Mouse (Mus musculus): ENCODE measurements around the gene Txlng.
"Not testable (repeated sequence)": the region's sequence is repeated elsewhere in the genome, so short reads cannot be mapped to it uniquely, and the experiment has no call there.

The Txlng gene

DNA sequence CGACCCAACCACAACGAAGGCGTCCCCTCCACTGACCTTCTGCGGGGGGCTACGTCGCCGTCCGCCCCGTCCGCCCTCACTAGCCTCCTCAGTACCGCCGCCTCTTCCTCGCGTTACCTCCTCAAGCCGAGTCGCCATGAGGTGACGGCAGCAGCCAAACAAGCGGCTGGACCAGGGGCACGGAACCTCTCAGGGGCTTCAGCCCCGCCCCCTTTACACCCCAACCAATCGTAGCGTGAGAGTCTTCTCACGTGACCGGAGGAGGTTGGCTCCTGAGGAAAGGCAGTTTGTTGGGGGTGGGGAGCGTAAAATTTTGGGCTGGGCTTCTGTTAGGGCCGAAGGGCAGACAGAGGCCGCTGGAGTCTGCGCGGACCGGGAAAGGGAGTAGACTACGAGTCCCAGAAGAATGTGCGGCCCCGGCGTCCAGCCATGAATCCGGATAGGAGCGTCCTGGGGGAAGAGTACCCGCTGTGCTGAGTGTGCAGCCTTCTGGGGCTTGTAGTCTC, at the start of gene Txlng:
Gene Txlng, minus strand, starts transcription at position 252 of the 506 bp plus-strand sequence.
- ATAC-seq (ENCODE audit: insufficient number of reproducible peaks, low FRiP score, low TSS enrichment): peak; percentile 100

DNA sequence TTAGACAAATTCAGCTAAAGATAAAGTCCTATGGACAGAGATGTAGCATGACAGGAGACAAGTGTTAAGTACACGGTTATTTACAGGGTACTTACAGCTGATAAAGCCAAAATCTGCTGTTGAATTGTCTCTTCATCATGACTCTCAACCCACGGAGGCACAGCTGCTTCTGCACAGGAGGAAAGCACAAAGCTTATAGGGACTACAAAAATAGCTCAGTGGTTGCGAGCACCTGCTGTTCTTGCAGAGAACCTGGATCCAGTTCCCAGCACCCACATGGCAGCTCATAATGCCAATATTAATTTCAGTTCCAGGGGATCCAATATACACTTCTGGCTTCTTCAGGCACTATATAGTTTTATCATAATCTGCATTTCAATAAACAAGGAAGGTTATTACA, 49.0 kb upstream of the Txlng start:
- no peak for ATAC-seq (ENCODE audit: insufficient number of reproducible peaks, low FRiP score, low TSS enrichment)

DNA sequence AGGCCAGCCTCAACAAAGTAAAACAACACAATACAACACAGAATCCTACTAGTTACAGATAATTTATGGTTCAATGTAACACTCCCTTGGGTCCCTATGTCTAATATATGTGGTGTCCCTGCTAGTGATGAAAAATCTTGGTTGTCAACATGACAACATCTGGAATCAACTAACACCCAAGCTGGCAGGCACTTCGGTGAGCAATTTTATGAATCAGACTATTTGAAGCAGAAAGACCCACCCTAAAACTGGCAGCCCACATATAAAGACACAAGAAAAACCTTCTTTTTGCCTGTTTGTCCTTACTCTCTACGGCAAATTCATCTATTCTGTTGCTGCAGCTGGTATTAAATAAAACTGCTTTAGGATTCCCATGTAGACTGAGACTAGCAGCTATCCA, 44.5 kb upstream of the Txlng start:
- ATAC-seq (ENCODE audit: insufficient number of reproducible peaks, low FRiP score, low TSS enrichment): no peak

DNA sequence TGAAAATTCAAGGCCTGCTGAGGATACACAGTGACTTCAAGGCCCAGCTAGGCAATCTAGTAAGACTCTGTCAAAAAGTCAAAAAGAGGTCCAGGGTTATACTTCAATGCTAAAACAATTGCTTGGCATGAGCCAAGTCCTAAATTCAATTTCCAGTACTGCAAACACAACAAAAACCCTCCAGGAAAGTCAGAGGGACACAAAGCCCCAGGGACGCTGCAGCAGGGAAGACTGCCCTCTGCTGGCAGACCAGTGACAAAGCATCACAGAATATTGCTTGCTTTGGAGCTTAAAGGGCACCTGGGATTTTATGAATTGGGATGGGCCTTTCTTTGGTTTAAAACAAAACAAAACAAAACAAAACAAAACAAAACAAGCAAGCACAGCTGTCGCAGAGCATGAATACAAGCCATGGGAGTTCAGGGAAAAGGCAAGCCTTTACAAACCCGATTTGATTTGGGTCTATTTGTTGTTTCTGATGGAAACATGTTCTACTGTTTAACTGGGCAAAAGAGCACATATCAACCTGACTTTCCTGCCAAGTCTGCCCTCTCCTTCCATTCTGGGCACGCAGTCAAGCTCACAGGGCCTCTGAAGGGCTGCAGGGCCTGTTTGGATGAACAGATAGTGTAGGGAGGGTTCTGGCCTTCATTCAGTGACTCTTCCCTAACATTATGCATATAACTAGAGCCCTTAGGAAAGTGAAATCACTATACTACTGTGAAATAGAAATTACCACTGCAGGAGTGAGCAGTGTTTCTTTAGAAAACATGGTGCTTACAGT, 42.7 kb upstream of the Txlng start:
- ATAC-seq (ENCODE audit: insufficient number of reproducible peaks, low FRiP score, low TSS enrichment): no peak

DNA sequence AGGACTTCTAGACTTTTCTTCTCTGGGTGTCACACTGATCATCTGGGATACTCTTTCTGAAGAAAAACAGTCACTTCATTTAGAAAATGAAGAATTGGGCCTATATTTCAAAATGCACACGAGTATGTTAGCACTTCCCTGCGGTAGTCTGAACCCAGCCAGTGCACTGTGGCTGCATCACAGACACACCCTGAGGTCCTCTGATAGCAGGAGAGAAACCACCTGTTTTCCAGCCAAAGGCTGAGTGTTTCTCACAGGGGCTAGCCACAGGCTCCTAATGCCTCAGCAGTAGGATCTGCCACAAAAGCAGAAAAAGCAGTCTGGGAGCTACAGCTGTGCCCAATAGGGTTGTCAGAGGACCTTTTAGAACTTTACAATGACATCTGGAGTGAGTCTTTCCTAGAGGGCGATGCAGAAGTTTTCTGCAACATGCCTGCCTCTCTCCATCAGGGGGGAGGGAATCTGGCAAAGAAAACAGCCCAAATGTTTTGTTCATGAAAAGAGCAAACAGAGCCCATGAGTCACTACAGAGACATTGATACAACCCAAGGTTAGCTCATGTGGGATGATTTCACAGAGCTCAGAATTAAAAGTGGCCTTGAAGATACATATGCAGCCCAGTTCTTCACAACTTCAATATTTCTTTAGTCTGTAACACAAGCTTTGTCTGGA, 39.2 kb upstream of the Txlng start:
- no peak for ATAC-seq (ENCODE audit: insufficient number of reproducible peaks, low FRiP score, low TSS enrichment)

DNA sequence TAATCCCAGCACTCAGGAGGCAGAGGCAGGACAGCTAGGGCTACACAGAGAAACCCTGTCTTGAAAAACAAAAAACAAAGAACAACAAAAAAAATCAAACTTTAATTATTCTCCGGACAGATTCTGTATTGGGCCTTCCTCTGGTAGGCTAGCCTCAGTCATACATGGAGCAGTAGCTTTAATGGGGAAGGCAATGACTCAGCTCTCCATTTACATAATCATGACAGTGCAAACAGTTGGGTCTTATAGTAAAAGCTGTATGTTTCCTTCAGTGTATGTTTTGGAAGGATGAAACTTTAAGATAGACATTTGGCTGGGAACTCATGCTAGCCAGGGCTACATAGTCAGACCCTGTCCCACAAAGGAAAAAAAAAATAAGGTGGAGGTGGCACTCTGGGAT, 19.4 kb upstream of the Txlng start:
- no peak for ATAC-seq (ENCODE audit: insufficient number of reproducible peaks, low FRiP score, low TSS enrichment)

DNA sequence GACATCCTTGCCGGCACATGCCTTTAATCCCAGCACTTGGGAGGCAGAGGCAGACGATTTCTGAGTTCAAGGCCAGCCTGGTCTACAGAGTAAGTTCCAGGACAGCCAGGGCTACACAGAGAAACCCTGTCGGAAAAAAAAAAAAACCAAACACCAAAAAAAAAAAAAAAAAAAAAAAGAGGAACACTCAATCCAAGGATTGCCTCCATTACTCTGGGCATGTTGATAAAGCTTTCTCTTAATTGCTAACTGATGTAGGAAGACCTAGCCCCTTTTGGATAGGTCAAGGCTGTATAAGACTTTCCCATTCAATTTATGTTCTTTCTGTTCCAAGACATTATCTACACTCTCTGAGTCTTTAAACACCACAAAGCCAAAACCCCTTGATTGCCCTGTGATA, 16.3 kb upstream of the Txlng start:
- ATAC-seq (ENCODE audit: insufficient number of reproducible peaks, low FRiP score, low TSS enrichment): no peak

DNA sequence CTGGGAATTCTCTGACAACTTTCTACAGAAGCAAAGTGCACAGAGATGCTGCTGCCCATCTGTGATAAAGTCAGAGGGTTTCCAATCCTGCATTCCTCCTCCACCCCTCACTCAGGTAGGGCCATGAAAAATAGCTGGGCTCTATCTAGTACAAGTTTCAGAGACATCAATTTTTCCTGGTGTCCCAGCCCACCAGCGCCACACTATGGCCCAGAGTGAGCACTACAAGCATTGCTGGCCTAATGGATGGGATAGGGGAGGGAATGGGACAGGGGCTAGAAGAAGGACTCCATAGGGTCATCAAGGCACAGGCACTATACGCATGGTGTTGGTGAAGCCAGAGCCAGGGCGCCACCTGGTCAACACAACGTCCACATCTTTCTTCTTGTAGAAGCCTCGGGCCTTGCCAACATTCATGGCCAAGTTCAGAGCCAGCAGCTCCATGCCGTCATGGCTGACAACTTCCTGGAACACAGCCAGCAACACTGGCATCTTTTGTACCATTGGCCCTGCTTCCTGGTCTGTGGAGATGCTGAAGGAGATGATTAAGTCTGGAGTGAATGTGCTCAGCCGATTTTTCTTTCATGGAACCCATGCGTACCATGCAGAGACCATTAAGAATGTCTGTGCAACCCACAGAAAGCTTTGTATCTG, 15.3 kb upstream of the Txlng start:
- ATAC-seq (ENCODE audit: insufficient number of reproducible peaks, low FRiP score, low TSS enrichment): no peak

DNA sequence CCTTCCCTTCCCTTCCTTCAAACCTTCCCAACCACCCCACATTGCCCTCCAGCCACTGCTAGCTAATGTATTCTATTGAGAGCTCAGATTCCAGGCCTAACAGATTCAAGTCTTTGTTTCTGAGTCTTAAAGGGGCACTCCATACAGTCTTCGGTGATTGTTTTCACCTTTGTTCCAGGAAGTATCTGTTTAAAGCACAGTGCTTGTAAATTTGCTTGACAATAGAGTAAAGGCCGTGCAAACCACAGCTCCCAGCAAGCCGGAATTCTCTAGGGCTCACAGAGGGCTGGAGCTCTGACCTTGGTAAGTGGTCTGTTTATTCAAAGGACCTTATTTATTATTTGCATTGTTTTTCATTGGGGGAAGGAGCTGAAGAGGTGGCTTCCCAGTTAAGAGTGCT, 2.8 kb upstream of the Txlng start:
- no peak for ATAC-seq (ENCODE audit: insufficient number of reproducible peaks, low FRiP score, low TSS enrichment)

DNA sequence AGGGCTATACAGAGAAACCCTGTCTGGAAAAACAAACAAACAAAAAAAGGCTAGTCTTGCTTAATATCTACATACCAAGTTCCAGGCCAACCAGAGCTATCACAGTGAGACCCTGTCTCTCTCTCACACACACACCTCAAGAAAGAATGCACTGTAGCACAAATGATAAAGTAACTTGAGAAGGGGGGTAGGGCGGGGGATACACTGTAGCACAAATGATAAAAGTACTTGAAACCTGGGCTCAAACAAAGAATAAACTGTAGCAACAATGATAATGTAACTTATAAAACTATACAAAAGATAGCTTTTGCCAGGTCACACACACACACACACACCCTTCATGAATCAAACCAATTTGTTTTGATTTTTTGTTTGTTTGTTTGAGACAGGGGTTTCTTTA, 2.3 kb upstream of the Txlng start:
- no peak for ATAC-seq (ENCODE audit: insufficient number of reproducible peaks, low FRiP score, low TSS enrichment)

DNA sequence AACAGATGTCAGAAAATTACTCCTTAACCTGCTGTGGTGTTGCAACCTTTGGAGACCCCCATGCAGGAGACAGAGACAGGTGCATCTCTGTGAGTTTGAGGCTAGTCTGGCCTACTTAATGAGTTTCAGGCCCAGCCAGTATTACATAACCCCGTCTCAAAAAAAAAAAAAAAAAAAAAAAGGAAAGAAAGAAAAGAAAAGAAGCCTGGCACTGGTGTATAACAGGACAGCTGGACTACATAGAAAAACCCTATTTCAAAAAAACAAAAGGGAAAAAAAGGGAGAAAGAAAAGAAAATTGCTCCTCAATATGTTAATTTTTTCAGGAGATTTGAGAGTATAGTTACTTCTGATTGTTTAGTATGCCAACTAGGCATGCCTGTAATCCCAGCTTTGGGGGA, 1.8 kb upstream of the Txlng start:
- no peak for ATAC-seq (ENCODE audit: insufficient number of reproducible peaks, low FRiP score, low TSS enrichment)

DNA sequence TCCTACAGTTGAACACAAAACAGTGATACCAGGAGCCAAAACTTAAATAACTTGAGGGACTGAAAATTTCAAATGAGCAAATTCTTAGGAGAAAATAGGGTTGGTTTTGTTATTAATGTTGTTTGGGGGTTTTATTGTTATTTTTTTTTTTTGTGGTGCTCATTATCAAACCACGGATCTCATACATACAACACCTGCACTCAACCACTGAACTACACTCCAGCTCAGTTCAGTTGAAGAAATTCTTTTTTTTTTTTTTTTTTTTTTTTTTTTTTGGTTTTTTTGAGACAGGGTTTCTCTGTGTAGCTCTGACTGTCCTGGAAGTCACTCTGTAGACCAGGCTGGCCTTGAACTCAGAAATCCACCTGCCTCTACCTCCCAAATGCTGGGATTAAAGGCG, 1.1 kb upstream of the Txlng start:
- ATAC-seq (ENCODE audit: insufficient number of reproducible peaks, low FRiP score, low TSS enrichment): not testable (repeated sequence)

DNA sequence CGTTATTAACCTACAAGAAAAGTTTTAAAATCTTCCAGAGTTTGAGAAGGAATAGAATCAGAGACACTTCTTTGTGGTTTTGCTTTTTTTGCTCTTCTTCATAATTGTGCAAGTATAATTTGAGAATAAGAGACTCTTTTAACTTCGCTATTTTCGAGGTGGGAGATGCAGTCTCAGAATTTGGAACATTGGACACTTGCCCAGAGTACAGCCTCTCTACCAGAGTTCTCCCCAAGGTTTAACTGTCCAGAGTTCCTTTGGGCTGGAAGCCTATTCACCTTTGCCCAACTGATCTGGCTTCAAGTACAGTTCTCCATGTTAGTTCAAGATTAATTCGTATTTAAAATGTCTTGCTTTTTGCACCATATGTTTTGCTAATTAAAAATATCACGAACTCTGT, 487 bp upstream of the Txlng start:
- no peak for ATAC-seq (ENCODE audit: insufficient number of reproducible peaks, low FRiP score, low TSS enrichment)

DNA sequence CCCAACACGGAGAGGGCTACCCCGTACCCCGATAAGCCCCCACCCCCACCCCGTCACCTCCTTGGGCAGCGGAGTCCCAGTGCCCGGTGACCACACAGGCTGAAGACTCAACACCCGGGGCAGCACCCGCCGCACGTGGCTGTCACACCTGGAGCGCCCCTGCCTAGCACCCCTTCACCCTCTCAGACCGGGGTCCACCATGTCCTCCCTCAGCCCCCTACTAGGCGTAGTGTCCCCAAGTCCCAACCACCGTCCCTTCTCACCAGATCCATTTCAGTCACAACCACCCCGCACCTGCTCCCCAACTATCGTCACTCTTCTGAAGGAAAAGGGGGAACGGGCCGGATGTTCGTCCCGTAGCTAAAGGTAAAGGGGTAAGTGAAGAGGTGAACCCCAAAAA, 471 bp downstream of the Txlng start:
- ATAC-seq (ENCODE audit: insufficient number of reproducible peaks, low FRiP score, low TSS enrichment): peak; percentile 13; the same call in 1 of the 2 replicates

DNA sequence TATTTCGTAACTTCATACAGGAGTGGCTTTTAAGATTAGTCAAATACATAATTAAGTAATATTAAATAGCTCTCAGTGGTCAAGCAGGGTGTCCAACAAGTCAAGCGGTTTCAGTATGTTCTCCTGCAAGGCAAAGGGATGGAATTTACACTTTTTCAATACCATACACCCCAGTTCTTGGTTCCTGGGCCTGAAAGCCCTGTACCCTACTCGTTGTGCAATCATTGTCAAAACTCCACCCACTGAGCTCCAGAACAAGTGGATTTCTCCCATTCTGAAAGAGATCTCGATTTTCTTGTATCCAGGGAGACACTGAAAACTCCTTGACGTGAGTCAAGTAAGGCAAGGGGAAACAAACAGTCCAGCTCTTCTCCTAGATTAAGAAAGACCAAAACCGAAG, 1.2 kb downstream of the Txlng start:
- ATAC-seq (ENCODE audit: insufficient number of reproducible peaks, low FRiP score, low TSS enrichment): no peak

DNA sequence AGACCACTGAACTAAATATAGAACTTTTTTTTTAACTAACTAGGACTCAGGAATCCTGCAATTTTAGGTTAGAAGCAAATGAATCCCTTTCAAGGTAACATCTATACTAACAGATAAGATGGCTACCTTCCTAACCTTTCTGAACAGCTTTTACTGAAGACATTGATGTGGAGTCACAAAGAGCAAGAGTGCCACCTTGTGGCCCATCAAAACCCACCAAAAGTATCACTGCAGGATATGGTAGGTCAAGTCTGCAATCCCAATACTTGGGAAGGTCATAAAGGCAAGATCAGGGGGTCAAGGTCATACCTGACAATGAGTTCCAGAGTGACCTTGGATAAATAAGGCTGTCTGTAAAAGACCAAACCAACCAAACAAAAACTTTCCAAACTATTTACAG, 28.9 kb downstream of the Txlng start:
- ATAC-seq (ENCODE audit: insufficient number of reproducible peaks, low FRiP score, low TSS enrichment): no peak

DNA sequence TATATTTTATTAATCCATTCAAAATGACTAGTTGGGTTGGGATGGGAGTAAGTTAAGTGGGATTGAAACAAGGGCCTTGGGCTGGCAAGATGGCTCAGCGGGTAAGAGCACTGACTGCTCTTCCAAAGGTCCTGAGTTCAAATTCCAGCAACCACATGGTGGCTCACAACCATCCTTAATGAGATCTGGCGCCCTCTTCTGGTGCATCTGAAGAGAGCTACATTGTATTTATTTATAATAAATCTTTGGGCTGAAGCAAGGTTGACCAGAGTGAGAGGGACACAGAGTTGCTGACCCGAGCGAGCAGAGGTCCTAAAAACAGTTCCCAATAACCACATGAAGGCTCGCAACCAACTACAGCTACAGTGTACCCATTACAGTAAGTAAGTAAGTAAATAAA, 37.9 kb downstream of the Txlng start:
- ATAC-seq (ENCODE audit: insufficient number of reproducible peaks, low FRiP score, low TSS enrichment): not testable (repeated sequence)

DNA sequence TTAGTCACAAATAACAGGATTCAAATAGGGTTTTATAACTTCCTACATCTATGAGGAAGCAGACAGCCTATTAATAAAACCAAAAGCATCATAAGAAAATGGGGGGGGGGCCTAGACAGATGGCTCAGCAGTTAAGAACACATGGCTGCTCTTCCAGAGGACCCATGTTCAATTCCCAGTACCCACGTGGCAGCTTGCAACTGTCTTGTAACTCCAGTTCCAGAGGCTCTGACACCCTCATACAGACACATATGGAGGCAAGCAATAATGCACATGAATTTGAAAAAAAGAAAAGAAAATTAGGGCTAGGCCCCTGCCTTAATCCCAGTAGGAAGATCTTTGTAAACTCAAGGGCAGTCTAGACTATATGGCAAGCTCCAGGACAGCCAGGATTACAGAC, 40.9 kb downstream of the Txlng start:
- no peak for ATAC-seq (ENCODE audit: insufficient number of reproducible peaks, low FRiP score, low TSS enrichment)

DNA sequence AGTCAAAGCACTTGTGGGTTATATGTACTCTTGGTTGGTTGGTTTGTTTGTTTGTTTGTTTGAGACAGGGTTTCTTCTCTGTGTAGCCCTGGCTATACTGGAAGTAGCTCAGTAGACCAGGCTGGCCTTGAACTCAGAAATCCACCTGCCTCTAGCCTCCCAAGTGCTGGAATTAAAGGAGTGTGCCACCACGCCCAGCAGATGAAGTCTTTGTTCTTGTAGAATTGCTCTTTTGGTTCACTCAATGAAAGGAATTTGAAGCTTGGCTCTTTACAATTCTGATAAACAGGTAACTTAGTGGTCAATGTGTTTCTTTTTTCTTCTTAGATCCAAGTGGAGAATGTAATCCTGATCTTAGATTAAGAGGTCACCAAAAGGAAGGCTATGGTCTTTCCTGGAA, 58.5 kb downstream of the Txlng start:
- no peak for ATAC-seq (ENCODE audit: insufficient number of reproducible peaks, low FRiP score, low TSS enrichment)

DNA sequence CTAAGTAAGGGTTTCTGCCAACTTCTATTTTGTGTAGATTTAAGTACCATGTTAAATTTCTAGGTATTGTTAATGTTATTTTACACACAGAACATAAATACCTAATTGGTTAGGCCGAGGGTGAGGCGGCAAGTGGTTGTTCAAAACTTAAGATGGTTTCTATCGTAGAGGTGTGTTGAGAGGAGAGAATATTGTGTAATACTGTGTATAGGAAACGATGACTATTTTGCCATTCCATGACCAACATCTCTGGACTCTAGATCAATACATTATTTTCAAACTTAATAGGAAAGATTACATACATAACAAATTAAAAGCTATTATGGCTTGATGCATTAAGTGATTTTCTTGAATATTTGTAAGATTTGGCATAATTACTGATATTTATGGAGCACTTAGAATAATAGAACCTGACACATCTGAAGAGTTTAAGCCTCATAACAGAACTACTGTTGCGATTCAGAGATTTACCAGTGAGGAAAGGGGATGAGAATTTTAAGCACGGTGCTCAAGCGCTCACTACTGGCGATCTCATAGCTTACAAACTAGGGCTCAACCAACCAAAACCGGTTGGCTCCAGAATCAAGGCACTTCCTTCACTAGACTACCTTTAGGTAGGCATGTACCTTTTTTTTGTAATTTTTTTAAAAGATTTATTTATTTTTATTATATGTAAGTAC, 67.4 kb downstream of the Txlng start:
- no peak for ATAC-seq (ENCODE audit: insufficient number of reproducible peaks, low FRiP score, low TSS enrichment)

DNA sequence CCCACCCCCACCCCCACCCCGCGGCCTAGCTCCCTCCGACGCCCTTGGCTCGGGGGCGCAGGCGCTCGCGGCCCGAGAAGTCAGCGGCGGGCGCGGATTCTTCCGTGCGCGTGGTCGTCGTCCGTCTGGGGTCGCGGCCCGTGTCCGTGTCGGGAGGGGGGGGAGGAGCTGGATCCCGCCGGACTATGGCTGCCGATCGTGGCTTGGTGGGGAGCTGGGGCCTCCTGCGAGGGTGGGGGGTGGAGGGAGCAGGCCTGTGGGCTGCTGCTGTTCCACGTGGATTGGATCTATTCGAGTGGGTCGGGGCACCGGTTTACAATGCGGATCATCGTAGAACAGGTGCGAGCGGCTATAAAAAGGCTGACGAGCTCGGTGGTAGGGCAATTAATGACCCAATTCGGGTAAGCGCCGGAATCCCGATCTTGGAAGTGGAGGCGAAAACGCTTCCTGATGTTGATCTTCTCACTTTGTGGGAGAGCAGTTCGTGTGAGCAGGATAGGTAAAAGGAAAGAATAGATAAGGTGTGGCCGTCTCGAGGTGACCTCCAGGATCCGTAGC, 68.2 kb downstream of the Txlng start:
- no peak for ATAC-seq (ENCODE audit: insufficient number of reproducible peaks, low FRiP score, low TSS enrichment)
